Mouse (Mus musculus) urinary bladder, postnatal 14 days (tissue): ENCODE results near the gene Ago3.

ENCODE experiments used
- DNase-seq: peaks from one replicate; pipeline ENCODE4 v3.0.0; 2021; ENCODE audit warnings: low spot score

The Ago3 gene

DNA sequence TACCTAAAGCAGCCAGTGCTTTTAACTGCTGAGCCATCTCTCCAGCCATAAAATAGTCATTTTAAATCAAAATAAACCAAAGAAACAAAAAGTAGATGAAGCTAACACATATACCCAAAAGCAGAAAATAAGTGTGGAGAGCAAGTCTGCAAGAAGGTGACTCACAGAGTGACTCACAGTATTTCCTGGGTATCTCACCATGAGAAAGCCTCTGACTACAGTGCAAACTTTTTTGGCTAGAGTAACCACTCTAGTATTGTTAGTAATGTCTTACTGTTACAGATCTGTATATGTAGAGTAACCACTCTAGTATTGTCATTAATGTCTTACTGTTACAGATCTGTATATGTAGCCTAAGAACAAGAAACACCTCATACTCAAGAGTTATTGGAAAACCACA, 13.6 kb downstream of the Ago3 start:
- DNase-seq = no peak

- DNase-seq = no peak
Measured at GRCm38 (mm10) chr4:126412526-126412925, 16.8 kb downstream of the Ago3 start.

DNA sequence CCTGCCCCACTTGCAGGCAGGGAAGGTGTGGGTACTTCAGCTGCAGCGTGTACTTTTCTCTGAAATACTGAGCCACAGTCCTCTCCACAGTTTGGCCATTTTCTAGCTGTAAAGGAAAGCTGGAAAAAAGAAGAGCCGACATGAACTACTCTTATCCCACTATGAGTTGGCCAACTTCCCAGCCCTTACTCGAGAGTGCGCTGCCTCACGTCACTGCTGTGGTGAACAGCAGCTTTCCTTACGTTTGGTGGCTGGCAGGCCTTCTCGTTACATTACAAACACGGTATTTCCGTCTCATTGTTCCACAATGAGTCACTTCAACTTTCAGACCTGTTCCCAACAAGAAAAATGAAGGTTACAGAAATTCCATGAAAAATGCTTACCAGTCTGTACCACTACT, 57.9 kb downstream of the Ago3 start:
- peak; percentile 4 for DNase-seq

DNA sequence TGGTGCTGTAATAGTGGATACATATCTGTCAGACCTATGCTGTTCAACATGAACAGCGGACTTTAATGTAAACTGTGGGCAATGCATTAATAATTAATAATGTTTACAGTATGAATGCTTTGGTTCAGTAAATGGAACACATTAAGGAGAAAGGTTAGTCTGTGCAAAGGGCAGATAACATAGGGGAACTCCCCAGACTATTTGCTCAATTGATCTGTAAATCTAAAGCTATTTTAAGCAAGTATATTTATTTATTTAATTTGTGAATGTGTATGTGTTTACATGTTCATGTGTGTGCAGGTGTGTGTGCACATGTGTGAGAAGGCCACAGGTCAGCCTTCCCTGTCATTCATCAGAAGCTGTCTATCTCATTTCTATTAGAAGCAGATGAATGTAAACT, 69.3 kb downstream of the Ago3 start:
- no peak for DNase-seq

GRCm38 (mm10) chr4:126343451-126343850, 85.9 kb downstream of the Ago3 start:
- no peak for DNase-seq

- DNase-seq = no peak
Measured at GRCm38 (mm10) chr4:126339461-126339860, 89.9 kb downstream of the Ago3 start.

DNA sequence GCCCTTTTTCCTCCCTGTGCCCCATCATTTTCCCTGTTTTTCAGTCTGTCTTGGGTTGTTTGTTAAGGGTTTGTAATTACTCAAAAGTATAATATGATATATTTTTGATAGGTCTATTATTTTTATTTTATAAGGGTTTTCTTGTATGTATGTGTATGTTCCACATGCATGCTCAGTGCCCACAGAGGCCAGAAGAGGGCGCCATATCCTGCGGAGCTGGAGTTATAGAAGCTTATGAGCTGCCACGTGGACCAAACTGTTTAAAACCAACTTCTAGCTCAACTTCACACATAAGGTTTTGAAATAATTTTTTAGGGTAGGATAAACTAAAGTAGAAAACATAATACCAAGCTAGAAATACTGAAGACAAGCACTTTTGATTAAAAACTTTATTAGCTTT, 97.0 kb downstream of the Ago3 start:
- DNase-seq = no peak

DNA sequence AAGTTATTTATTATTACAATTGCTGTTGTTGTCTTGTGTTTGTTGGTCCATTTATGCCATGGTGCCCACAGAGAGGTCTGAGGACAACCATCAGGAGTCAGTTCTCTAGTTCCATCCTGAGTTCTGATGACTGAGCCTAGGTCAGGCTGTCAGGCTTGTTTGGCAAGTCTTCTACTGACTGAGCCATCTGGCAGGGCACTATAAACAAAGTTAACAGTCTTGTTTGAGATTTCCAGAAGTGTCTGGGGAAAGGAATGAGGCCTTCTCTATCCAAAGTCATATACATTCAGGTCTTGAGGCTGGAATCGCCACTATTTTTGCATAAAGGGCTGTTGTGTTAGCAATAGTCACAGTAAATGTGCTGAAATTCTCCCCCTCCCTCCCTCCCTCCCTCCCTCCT, 97.6 kb downstream of the Ago3 start:
- no peak for DNase-seq

- no peak for DNase-seq
Measured at GRCm38 (mm10) chr4:126330295-126330694, 99.1 kb downstream of the Ago3 start.

GRCm38 (mm10) chr4:126326036-126326435, 103.3 kb downstream of the Ago3 start:
- no peak for DNase-seq

- DNase-seq = peak; percentile 71
Measured at GRCm38 (mm10) chr4:126325281-126325861, 104.0 kb downstream of the Ago3 start, which contains the start of gene Tekt2. Gene Tekt2 (minus strand): TSS chr4:126325688.

DNA sequence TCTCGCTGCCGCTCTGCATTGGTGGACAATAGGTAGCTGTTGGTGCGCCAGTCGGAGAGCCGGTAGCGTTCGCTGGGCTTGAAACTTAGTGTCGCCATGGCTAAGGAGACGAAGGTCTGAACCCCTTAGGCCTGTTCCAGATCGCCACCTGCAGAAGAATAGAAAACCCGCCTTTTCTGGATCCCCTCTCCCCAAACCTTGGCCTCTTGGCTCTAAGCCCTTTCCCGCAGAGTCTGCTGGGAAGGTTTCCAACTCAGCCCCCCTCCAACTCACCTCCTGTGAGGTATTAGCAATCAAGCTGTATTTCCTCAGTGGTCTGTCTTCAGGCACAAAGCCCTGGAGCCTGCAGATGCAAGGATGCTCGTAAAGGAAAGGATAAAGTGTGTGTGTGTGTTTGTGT, 104.5 kb downstream of the Ago3 start:
- no peak for DNase-seq

- no peak for DNase-seq
Measured at GRCm38 (mm10) chr4:126322646-126323045, 106.7 kb downstream of the Ago3 start.

GRCm38 (mm10) chr4:126321854-126322511, 107.4 kb downstream of the Ago3 start:
- DNase-seq = no peak

- peak; percentile 99 for DNase-seq
Measured at GRCm38 (mm10) chr4:126321111-126321853, 108.1 kb downstream of the Ago3 start, which contains the start of gene Adprhl2. Gene Adprhl2 (minus strand): TSS chr4:126321703.

GRCm38 (mm10) chr4:126319806-126320205, 109.5 kb downstream of the Ago3 start:
- DNase-seq = no peak

- no peak for DNase-seq
Measured at GRCm38 (mm10) chr4:126316443-126317040, 112.8 kb downstream of the Ago3 start.

DNA sequence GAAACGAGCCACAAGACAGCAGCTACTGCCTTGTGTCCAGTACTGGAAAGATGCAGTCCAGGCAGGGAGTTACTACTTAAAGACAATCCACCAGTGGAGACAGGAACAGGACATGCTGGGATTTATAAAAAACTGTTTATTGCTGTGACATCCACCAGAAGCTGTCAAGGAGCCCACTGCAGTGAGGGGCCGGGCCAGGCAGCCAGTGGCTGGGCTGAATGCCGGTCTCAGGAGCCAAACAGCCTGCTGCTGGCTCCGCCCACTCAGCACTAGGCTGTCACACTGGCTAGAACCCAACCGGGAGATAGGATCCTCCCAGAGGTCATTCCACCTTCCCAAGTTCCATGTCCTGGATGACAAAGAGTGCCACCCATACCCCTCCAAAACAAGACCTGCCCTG, 113.4 kb downstream of the Ago3 start:
- DNase-seq = no peak

GRCm38 (mm10) chr4:126314393-126314792, 115.0 kb downstream of the Ago3 start:
- no peak for DNase-seq

GRCm38 (mm10) chr4:126313202-126313601, 116.2 kb downstream of the Ago3 start:
- no peak for DNase-seq

DNA sequence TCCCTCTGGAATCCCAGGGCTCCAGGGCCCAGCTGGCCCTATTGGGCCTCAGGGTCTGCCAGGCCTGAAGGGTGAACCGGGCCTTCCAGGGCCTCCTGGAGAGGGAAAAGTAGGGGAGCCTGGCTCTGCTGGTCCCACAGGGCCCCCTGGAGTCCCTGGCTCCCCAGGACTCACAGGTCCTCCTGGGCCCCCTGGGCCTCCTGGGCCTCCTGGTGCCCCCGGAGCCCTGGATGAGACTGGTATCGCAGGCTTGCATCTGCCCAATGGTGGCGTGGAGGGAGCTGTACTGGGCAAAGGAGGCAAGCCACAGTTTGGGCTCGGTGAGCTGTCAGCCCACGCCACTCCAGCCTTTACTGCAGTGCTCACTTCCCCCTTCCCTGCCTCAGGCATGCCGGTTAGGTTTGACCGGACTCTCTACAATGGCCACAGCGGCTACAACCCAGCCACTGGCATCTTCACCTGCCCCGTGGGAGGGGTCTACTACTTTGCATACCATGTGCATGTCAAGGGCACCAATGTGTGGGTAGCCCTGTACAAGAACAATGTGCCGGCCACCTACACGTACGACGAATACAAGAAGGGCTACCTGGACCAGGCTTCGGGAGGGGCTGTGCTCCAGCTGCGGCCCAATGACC, 117.7 kb downstream of the Ago3 start:
- DNase-seq = no peak

DNA sequence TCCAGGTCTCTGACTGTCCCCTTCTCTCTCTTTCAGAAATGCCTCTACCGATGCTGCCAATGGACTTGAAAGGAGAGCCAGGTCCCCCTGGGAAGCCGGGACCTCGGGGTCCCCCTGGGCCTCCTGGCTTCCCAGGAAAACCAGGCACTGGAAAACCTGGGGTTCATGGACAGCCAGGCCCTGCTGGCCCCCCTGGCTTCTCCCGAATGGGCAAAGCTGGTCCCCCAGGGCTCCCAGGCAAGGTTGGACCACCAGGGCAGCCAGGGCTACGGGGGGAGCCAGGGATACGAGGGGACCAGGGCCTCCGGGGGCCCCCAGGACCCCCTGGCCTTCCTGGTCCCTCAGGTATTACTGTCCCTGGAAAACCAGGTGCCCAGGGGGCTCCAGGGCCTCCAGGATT, 119.0 kb downstream of the Ago3 start:
- no peak for DNase-seq
